Mouse (Mus musculus): ENCODE measurements around the gene Gclm. TPM values are rescaled to one million over a fixed set of nuclear protein-coding genes. Genes with fewer than 3 reads are reported as not detected.

Gclm gene
- polyA plus RNA-seq, 1 experiment from 2014 or later = 63.7 TPM

DNA sequence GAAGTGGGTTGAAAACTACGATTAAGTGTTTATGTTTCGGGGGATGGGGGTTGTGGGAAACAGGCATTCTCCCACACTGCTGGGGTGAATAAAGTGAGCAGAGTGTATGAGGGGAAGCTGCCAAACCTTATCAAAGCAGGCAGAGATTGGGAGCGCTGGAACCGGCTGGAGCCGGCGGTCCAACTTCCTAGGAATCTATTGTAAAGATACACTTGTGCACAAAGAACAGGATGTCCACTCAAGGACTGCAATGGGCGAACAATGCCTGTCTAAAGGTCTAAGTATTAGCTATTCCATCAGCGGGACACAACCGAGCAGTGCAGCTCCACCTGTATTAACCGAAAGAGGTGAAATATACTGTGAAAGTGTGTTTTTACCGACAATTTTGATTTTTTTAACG, 46.5 kb downstream of the Gclm start:
- DNase-seq (ENCODE audit: low spot score) = no peak

DNA sequence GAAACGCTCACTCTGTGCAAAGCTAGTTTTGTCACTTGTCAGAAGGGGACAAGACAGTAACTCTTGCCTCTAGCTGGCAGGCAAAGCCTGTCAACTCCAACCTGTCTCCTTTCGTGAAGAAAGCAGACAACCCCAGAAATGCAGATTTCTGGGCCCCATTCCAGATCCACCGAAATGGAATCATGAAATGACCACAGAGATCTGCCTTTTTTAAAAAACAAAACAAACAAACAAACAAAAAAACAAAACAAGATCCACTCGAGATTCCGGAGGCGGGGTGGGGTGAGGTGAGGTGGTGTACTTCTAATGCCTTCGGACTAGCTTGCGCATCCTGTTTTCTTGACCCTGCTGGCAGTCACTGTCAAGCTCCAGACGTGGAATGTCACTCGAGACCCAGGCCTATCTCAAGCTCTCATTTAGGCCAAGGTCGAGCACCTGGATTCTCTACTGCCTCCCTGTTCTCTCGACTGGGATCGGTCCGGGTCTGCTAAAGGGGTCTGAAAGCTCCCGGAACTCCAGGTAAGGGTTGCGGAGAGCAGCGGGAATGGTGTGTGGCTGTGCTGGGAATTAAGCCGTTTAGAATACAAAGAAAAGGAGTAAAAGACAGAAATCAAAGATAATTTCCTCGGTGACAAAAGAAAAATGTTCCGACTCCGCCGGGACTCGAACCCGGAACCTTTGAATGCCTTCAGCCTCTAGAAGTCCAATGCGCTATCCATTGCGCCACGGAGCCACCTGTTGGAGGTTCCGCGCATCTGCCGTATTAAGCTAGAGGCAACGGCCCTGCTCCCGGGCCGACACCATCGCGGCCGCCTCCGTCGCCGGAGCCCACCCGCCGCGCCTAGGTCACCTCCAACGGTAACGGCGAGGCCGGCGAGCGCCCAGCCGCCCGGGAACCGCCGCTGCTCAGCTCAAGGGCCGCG, 47.2 kb downstream of the Gclm start:
- DNase-seq (ENCODE audit: low spot score) = peak; percentile 93

DNA sequence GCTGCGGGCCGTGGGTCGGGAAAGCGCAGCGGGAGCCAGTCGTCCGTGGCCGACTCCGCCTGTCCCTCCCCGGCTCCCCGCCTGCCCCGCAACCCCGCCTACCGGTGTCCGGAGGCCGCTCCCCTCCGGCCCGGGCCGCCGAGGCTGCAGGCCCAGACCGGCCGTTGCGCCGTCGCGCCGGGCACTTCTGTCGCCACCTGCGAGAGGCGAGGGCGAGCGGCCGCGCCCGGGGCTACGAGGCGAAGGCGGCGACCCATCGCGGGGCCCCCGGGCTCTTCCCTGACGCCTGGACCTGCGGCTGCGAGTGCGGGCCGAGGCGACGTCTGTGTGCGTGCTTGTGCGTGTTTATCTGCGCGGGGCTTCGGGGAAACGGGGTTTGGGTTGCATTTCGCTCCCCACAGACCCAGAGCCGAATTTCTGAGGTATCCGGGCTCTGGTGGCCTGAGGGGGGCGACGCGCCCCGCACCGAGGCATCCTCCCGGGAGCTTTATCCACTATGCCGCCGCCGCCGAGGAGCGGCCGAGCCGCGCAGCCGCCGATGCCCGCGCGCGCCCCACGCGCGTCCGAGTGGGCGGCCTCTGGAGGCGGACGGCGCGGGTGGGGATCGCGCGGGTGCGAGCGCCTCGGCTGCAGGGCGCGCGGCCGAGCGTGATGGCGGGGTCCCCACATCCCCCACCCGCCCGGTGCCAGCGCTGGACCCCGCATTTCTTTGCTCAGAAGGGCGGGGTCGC, 48.0 kb downstream of the Gclm start:
- no peak for DNase-seq (ENCODE audit: low spot score)

DNA sequence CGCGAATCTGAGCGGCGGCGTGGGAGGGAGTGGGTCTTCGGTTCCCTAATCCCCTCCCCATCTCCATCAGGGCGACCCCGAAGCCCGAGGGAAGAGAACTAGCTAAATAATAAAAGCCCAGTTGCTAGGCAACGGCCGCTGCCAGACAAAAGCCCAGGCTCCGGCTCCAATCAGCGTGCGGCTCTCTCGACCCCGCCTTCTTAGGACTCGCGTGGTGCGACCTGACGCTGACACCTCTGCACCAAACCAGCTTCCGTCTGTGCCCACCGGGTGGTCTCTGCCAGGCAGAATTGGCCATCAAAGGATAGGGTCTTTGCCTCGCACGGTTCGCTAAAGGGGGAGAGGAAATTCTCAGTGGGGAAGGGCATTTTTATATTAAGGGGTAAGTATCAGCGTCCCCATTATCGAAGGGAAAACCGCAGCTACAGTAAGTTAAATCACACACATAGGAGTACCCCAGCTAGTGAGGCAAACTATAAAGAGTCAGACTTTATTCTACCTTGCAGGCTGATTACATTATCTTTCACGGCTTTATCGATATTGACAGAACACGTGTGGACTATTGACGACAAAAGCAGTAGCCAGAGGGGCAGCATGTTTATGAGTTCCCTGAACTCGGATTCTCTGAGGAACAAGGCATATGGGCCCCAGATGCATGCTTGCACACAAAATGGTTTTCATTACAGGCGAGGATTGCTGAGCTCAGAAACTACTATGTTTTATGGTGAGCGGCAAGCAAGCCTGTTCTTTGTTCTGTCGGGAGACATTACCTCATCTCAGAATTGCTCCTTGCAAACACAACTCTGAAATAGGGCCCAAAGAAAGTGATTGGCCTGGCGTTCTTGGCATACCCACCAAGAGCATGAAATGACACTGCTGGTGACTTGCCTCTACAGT, 48.8 kb downstream of the Gclm start, which contains the start of gene Bcar3:
Gene Bcar3, plus strand, starts transcription at position 183 of the 897 bp plus-strand sequence.
- peak; percentile 94 for DNase-seq (ENCODE audit: low spot score)

DNA sequence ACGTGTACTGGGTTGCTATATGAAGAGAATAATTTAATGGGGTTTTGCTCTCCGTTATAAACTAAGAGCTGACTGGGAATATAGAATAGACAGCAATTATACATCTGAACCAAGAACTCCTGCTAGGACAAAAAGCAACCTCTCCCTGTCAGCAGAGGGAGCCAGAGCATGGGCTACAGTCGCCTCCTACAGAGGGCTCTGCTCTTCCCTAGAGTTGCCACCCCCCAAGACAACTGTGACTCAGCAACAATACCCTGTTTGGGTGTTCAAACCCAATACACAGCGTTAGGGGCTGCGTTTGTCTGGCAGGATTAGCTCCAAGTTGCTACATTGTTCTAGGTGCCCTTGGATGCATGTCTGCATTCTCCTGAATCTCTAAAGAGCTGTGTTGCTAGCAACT, 50.2 kb downstream of the Gclm start:
- peak; percentile 83 for DNase-seq (ENCODE audit: low spot score)

DNA sequence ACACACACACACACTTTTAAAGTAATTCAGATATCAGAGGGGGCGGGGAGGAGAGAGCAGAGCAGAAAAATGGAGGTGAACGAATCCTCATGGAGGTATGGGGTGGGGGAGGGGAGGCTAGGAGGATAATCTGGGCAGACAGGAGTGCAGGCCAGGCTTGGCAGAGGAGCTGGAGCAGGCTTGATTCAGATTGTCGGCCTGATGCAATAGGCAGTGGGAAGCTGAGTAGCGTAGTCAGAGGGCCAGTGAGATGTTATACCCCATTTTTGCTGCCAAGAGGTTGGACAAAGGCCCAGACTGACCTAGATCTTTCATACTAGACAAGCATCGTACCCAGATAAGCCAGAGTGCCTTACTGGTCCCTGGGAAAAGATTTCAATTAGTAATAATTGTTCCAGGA, 51.6 kb downstream of the Gclm start:
- DNase-seq (ENCODE audit: low spot score) = no peak

DNA sequence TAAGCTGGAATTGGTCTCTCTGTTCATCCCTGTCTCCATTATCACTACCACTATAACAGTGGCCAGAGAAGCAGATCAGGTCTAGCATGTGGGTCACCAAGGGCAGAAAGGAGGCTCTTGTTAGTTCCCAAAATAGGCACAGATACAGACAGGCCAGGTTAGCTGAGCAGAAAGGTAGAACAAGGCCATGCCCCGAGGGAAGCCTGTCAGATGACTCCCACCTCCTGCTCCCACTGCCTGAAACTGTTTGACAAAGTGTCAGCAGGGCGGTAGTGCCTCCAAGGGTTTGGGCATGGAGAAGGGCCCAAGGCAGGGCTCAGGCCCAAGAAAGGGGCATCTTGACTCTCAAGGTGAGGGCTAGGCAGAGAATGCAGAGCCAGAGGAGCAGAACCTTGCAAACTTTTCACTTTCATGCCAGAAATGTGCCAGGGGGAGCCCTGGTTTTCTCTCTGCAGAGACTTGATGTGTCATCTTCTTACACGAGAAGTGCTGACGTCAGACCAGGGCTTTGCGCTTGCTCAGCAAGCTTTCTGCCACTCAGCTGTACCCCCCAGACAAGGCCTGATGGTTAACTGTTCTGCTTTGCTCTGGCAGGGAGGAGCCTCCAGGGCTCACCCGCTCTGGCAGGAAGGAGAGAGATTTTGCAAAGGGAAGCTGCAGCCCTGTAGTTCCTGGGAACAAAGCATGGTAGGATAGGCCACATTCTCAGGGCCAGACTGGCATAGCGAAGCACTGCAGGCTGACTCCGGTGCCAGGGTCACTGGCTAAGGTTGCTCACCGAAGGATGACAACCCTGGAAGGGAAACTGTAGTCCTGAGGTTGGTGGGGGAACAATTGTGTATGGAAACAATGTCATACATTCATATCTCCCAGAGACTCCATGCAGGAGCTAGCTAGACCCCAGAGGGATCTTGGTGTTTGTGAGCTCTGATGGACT, 55.9 kb downstream of the Gclm start:
- peak; percentile 70 for DNase-seq (ENCODE audit: low spot score)

DNA sequence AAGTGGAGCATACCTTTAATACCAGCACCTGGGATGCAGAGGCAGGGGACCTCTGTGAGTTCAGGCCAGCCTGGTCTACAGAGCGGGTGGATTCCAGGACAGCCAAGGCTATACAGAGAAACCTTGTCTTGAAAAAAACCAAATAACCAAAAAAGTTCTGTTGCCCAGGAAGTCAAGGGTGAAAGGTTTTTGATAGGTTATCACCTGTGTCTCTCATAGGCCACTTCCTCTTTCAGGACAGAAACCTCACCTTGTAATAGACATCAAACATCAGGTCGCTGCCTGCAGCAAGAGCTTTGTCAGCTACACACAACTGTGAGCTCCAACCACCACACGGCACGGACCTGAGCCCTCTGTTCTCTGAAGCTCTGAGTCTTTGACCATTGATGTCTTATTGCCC, 59.2 kb downstream of the Gclm start:
- DNase-seq (ENCODE audit: low spot score) = no peak

DNA sequence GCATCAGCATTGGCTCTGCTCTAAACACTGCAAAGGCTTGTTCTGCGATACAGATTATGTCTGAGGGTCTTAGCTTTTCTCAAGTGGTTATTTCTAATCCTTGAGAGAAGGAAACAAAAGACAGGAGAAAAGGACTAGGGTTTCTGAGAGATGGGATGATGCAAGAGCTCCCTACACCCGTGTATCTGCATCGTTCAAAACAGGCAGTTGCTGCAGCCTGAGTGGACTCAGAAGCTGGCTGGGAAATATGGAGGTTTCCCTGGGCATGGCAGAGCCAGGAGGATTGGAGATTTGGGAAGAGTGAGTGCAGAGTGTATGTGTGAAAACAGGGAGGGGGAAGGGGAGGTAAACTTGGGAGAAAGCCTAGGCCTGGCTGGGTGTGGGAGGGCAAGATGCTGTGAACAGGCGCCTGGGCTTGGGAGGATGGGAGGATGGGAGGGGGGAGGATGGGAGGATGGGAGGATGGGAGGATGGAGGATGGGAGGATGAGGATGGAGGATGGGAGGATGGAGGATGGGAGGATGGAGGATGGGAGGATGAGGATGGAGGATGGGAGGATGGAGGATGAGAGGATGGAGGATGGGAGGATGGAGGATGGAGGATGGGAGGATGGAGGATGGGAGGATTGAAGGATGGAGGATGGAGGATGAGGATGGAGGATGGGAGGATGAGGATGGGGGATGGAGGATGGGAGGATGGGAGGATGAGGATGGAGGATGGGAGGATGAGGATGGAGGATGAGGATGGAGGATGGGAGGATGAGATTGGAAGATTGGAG, 62.7 kb downstream of the Gclm start:
- DNase-seq (ENCODE audit: low spot score) = no peak

DNA sequence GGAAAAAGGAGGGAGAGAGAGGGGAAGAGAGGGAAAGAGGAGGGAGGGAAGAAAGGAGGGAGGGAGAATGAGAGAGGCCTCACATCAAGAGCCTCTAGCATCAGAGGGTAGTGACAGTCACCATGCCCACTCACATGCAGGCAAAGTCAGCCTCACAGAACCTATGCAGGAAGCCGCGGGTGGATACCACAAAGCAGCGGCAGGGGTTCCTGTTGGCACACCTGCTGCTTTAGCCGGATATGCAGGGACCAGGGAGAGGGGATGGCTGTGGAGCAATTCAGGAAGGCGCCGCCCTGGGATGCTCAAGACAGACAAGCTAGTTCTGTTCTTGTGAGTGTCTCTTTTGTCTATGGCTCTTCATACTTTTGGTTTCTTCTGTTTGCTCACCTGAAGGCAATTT, 63.6 kb downstream of the Gclm start:
- peak; percentile 35 for DNase-seq (ENCODE audit: low spot score)

DNA sequence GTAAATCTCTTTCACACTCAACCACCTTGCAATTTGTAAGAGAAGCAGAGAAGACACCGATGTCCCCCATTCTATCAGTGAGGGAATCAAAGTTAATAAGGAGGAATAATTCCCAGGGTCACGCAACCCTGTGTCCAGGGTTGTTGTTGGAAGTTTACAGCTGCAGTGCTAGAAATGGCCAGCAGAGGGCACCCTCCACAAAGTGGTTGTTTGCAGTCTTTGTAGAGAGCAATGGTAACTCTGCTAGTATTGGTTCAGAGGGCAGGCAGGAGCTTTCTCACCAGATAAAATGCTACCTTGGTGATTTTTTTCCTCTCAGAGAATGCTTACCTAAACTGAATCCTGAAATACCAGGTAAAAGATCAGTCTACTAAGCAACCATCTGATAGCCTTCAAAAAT, 66.7 kb downstream of the Gclm start:
- DNase-seq (ENCODE audit: low spot score) = peak; percentile 65

DNA sequence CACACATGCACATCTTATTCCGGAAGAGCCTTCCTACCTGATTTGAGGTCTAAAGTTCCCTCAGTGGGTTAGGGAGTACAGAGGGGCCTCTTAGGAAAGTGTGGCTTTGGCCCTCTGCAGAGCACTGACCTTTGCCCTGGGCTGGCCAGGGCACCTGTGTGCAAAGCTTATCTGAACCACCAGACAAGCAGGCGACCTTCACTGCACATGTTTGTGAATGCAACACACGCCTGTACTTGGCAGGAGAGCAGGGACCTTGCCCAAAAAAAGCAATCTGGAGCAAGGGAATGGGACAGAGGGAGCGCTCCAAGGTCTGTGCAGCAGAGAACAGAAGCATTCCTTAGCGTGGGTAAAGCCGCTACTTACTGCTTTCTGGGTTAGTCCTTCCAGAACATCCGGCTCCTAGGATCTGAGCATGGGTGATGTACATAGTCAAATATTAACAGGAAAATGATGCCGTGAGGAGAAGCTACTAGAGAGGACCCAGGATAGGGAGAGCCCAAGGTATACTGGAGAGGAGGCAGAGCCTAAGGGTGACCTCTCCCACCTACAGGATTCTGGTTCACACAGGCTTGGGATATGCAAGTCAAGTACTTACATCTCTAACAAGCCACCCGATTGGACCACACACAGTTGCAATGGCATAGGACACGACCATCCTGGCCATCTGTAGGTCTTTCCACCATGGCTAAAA, 67.7 kb downstream of the Gclm start:
- no peak for DNase-seq (ENCODE audit: low spot score)

DNA sequence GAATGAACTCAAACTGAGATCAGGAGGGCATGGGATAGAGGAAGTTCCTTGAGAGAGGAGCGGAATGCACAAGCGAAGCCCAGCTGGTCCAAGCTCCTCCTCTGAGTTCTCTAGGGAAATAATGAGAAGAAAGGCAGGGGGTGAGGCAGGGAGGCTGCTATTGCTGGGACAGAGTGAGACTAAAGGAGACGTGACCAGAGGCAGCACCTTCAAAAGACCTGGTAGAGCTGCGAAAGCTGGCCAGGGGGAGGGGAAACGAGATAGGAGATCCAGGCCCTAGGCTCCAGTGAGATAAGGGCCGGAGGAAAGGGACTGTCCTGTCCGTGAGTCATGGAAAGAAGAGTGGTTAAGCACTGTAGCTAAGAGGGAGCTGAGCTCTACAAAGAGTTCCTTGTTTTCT, 68.6 kb downstream of the Gclm start:
- no peak for DNase-seq (ENCODE audit: low spot score)

DNA sequence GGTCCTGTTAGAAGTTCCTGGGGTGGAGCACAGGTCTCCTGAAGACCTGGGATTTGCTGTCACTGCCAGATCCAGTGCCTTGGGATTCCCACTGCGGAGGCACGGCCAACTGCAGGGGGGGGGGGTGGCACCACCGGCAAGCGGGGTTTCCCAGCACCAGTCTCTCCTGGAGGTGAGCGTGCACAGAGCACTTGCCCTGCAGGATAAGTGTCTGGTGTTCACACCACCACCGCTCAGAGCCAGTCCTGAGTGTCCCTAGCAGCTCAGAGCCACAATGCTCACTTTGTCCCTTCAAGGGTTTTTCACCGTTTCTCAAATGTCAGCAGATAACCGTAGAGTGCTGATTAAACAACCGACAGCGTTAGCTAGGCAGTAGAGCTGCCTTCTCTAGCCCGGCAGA, 71.3 kb downstream of the Gclm start:
- no peak for DNase-seq (ENCODE audit: low spot score)

DNA sequence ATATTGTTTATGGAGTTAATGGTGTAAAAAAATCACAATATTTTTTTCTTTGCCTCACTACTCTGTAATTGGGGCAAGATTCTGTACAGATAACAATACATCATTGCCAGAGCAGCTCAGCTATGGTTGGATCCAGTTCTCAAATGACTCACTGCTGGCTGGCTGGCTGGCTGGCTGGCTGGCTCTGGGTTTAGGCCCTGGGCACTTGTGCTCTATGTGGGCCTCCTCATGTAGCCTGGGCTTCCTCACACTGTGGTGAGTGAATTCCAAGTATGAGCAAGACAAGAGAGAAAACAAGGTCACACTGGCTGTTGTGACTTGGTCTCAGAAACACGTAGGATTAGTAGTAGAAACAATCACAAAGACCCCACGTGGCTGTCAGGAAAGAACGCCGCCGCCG, 72.0 kb downstream of the Gclm start:
- DNase-seq (ENCODE audit: low spot score) = no peak

Data from thymus, postnatal 0 days (tissue).